Mouse (Mus musculus): ENCODE results near the gene Pdlim1. TPM values are rescaled to one million over a fixed set of nuclear protein-coding genes. Genes with fewer than 3 reads are reported as not detected.

The Pdlim1 gene
- polyA plus RNA-seq, 1 experiment from 2014 or later = 71.2 TPM

DNA sequence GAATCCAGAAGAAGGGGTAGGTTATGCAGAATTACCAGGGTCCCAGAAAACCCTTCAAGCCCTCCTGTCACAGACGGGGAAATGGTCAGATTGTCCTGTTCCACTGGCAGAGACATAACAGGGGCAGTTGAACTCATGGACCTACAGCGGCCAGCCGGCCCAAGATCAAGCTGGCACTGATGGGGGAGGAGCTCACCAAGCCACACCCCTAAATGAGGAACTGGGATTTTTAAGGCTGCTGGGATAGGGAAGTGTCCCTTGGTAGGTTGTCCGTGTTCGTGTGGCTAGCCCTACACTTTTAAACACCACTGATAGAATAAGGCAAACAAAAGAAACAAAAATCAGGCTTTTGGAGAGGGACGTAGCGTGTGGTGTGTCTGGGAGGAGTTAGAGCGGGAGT is 5.9 kb upstream of the Pdlim1 start:
- Histone ChIP-seq H3K4me3 (ENCODE audit: low read depth, low read length) (no peak overlapping the region), H3K9me3 (ENCODE audit: control insufficient read depth, low read length) (no peaks in the 10 kb centered on the region), H3K9ac (ENCODE audit: low read length) (no peak overlapping the region), H3K27me3 (ENCODE audit: control insufficient read depth, insufficient read depth, low read length) (peaks cover under 1% of the 10 kb centered on the region; the same call in 1 of the 2 replicates), H3K27ac (ENCODE audit: low read depth, low read length) (no peak overlapping the region), H3K36me3 (ENCODE audit: control insufficient read depth, insufficient read depth, low read length) (no peaks in the 10 kb centered on the region), H3K4me2 (ENCODE audit: low read depth, low read length, severe bottlenecking) (no peak overlapping the region), H3K4me1 (replicated peaks; ENCODE audit: control insufficient read depth, insufficient read depth, low read length) (no peaks in the 10 kb centered on the region)
- WGBS = 88% methylated on average over 8 of the region's 8 CpGs
- ATAC-seq (replicated peaks; ENCODE audit: low FRiP score) = no peak
- DNase-seq (ENCODE audit: low spot score) = peak; percentile 20

DNA sequence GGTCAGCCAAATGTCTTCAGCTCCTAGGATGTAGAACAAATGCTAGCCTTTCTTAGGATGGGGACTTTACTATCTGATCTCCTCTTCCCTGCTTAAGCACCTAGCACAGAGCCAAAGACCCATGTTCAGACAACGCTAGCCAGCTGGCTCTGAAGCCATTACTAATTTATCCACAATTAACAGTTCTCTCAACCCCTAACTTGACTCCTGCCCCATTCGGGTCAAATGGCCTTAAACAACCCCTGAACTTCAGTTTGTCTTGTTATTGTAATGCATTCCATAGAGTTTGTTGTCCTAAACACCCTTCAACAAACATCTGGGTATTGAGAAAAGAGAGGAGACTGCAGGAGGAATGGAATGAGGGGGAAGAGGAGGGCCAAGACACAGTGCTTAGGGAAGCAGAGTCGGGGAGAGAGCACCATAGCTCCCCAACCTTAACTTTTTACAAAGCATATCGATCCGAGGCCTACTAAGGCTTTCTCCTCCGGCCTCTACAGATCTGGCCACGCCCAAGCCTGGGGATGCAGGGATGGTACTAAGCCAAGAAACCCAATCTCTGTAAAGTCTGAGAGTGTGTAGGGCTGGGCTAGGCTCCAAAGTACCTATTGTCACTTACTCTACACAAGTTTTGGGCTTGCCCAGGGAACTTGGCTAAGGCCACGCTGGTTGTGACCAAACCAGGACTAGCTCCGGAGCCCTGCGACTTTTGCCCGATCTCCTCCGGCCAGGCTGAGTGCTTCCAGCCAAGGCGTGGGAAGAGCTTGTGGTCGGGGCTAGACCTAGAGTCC is 4.0 kb upstream of the Pdlim1 start:
- DNase-seq (ENCODE audit: low spot score) = peak; percentile 42
- ATAC-seq (replicated peaks; ENCODE audit: low FRiP score) = no peak
- Histone ChIP-seq H3K27me3 (ENCODE audit: control insufficient read depth, insufficient read depth, low read length) (peaks cover 12% of the 10 kb centered on the region; the same call in 1 of the 2 replicates), H3K4me1 (replicated peaks; ENCODE audit: control insufficient read depth, insufficient read depth, low read length) (no peaks in the 10 kb centered on the region), H3K4me2 (ENCODE audit: low read depth, low read length, severe bottlenecking) (no peak overlapping the region), H3K4me3 (ENCODE audit: low read depth, low read length) (no peak overlapping the region), H3K36me3 (ENCODE audit: control insufficient read depth, insufficient read depth, low read length) (no peaks in the 10 kb centered on the region), H3K9me3 (ENCODE audit: control insufficient read depth, low read length) (no peaks in the 10 kb centered on the region), H3K27ac (ENCODE audit: low read depth, low read length) (no peak overlapping the region), H3K9ac (ENCODE audit: low read length) (no peak overlapping the region)
- WGBS = 90% methylated on average over 14 of the region's 14 CpGs

DNA sequence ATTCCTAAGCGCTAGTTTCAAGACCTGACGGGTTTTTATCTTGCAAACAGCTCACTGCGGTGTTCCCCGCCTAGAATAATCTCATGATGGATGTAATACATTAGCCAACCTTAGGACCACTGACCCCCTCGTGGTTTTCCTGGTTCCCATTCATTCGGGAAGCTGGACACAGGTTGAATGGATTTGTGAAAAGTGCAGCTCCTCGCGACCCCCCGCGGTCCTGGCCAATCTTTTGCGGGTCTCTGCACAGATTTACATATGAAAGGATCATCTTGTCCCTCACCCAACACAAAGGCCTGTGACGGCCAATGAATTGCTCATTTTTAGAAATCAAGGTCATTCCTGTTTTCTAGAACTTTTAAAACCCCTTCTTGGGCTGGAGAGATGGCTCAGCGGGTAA is 1.0 kb upstream of the Pdlim1 start:
- DNase-seq (ENCODE audit: low spot score) = peak; percentile 70
- Histone ChIP-seq H3K4me2 (ENCODE audit: low read depth, low read length, severe bottlenecking) (no peak overlapping the region), H3K9ac (ENCODE audit: low read length) (no peak overlapping the region), H3K4me1 (replicated peaks; ENCODE audit: control insufficient read depth, insufficient read depth, low read length) (peaks cover 3% of the 10 kb centered on the region; the same call in 1 of the 2 replicates), H3K9me3 (ENCODE audit: control insufficient read depth, low read length) (no peaks in the 10 kb centered on the region), H3K27me3 (ENCODE audit: control insufficient read depth, insufficient read depth, low read length) (peaks cover 16% of the 10 kb centered on the region; the same call in 1 of the 2 replicates), H3K4me3 (ENCODE audit: low read depth, low read length) (no peak overlapping the region), H3K36me3 (ENCODE audit: control insufficient read depth, insufficient read depth, low read length) (no peaks in the 10 kb centered on the region), H3K27ac (ENCODE audit: low read depth, low read length) (no peak overlapping the region)
- ATAC-seq (replicated peaks; ENCODE audit: low FRiP score) = 0 out of 2 replicates have a peak, but pooled peaks have one; percentile 4
- 10% methylated on average over 13 of the region's 13 CpGs for WGBS

DNA sequence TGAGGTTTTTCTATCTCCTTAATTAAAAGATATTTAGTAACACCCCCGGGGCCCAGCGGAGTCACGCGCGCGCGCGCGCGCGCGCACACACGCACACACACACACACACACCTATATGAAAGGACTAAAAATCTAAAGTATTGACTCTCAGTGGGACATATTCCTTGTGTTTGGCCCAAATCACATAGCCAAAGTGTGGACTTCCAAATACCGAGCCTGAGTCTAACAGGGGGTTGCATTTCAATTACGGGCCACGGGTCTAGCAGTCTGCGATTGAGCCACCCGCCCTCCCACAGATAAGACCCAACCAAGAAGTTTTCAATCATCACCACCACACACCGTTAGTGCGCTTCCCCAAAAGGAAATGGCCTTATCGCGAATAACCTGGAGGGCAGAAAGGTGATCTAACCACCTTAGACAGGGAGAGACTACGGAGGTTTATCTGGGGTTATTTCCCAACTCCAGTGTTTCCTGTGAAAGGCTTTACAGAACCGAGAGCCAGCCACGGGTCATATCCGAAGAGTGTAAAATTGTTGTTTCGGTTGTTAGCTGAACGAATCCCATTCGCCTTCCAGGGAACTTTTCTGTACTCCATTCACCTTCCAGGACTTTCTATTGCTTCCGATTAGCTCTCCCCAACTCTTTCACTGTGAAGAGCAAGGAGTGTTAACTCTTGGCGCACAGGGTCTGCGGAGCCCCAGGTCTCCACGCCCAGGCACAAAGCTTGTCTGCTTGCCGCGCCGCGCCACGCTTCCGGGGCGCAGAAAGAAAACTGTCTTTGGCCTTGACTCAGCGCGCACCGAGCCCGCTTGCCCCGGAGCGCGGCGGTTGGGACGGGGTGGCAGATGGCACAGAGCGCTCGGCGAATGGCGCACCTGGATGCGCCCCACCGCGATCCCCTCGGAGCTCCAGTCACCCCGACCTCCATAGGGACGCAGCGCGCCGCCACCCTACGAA is 1.0 kb downstream of the Pdlim1 start:
- no peak for DNase-seq (ENCODE audit: low spot score)
- WGBS = 8% methylated on average over 63 of the region's 63 CpGs

DNA sequence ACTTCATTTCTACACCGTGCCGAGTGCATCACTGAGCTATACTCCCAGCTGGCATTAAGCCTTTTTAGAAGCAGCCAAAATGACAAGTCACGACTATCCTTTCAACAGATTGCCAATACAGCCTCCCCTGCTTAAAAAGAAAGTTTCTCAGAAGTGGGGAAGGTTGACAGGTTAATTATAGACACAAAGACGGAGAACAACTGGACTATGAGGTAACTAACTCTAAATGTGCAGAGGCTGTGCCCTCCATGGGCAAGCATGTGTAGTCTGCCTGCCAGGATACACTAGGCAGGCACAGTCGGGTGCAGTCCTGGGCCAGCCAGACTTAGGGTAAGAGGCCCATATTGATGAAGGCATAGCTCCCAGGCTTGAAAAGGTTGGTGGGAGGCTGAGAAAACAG is 2.1 kb downstream of the Pdlim1 start:
- DNase-seq (ENCODE audit: low spot score) (no peak), ATAC-seq (replicated peaks; ENCODE audit: low FRiP score) (no peak)
- Histone ChIP-seq H3K9me3 (ENCODE audit: control insufficient read depth, low read length) (no peaks in the 10 kb centered on the region), H3K27me3 (ENCODE audit: control insufficient read depth, insufficient read depth, low read length) (peaks cover 16% of the 10 kb centered on the region; the same call in 1 of the 2 replicates), H3K4me1 (replicated peaks; ENCODE audit: control insufficient read depth, insufficient read depth, low read length) (peaks cover 3% of the 10 kb centered on the region; the same call in 1 of the 2 replicates), H3K36me3 (ENCODE audit: control insufficient read depth, insufficient read depth, low read length) (no peaks in the 10 kb centered on the region), H3K4me3 (ENCODE audit: low read depth, low read length) (no peak overlapping the region), H3K4me2 (ENCODE audit: low read depth, low read length, severe bottlenecking) (no peak overlapping the region), H3K9ac (ENCODE audit: low read length) (no peak overlapping the region), H3K27ac (ENCODE audit: low read depth, low read length) (no peak overlapping the region)
- 64% methylated on average over 5 of the region's 5 CpGs for WGBS

More for the DNA sequence above, 1.0 kb downstream of the Pdlim1 start:
- Histone ChIP-seq H3K4me2 (ENCODE audit: low read depth, low read length, severe bottlenecking) (peak overlapping the region; percentile 94), H3K4me3 (ENCODE audit: low read depth, low read length) (peak overlapping the region; percentile 54), H3K27ac (ENCODE audit: low read depth, low read length) (no peak overlapping the region), H3K36me3 (ENCODE audit: control insufficient read depth, insufficient read depth, low read length) (no peaks in the 10 kb centered on the region), H3K9me3 (ENCODE audit: control insufficient read depth, low read length) (no peaks in the 10 kb centered on the region), H3K27me3 (ENCODE audit: control insufficient read depth, insufficient read depth, low read length) (peaks cover 16% of the 10 kb centered on the region; the same call in 1 of the 2 replicates), H3K4me1 (replicated peaks; ENCODE audit: control insufficient read depth, insufficient read depth, low read length) (peaks cover 3% of the 10 kb centered on the region; the same call in 1 of the 2 replicates), H3K9ac (ENCODE audit: low read length) (peak overlapping the region; percentile 65)
- peak; percentile 54 for ATAC-seq (replicated peaks; ENCODE audit: low FRiP score)

DNA sequence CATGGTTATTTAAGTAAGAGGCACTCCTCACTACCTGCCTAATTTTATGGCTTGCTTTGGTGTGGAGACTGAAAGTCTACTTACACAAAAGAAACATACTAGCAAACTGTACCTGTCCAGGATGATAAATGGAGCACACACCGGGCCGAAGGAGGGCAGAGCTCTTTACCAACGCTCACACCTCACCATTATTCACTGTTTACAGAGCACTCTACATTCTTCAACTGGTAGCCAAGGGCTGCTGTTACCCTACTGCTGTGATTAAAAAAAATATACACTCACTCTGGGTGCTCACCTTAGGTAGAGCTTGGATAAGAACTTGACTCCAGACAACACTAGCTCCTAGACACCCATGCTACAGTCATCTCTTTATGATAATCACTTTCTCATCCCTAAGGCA is 3.1 kb downstream of the Pdlim1 start:
- H3K27me3 ChIP-seq (ENCODE audit: control insufficient read depth, insufficient read depth, low read length) = peaks cover 16% of the 10 kb centered on the region; the same call in 1 of the 2 replicates
- peaks cover 3% of the 10 kb centered on the region; the same call in 1 of the 2 replicates for H3K4me1 ChIP-seq (replicated peaks; ENCODE audit: control insufficient read depth, insufficient read depth, low read length)
- no peaks in the 10 kb centered on the region for H3K9me3 ChIP-seq (ENCODE audit: control insufficient read depth, low read length)
- no peak overlapping the region for H3K27ac ChIP-seq (ENCODE audit: low read depth, low read length)
- no peak overlapping the region for H3K4me2 ChIP-seq (ENCODE audit: low read depth, low read length, severe bottlenecking)
- no peaks in the 10 kb centered on the region for H3K36me3 ChIP-seq (ENCODE audit: control insufficient read depth, insufficient read depth, low read length)
- DNase-seq (ENCODE audit: low spot score) = no peak
- no peak overlapping the region for H3K4me3 ChIP-seq (ENCODE audit: low read depth, low read length)
- ATAC-seq (replicated peaks; ENCODE audit: low FRiP score) = no peak
- H3K9ac ChIP-seq (ENCODE audit: low read length) = no peak overlapping the region
- 89% methylated on average over 3 of the region's 3 CpGs for WGBS

DNA sequence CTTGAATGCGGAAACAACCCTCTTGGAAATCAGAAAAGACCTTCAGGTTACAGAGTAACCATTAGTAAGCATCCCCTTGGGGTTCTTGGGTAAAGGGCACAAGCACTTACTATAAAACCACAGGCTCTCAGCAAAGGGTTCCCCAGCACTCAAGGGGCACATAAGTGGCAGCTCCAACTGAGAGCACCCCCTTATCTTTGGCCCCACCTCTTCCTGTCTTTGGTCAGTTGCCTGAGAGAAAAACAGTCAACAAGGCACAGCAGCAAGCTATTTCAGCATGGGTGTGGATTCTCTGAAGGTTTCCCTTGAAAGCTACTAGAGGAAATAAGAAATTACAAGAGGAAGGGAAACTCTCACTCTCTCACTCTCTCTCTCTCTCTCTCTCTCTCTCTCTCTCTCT is 4.3 kb downstream of the Pdlim1 start:
- no peak for ATAC-seq (replicated peaks; ENCODE audit: low FRiP score)
- H3K27me3 ChIP-seq (ENCODE audit: control insufficient read depth, insufficient read depth, low read length) = peaks cover 14% of the 10 kb centered on the region; the same call in 1 of the 2 replicates
- no peak overlapping the region for H3K9ac ChIP-seq (ENCODE audit: low read length)
- 87% methylated on average over 1 of the region's 1 CpGs for WGBS
- no peak overlapping the region for H3K4me2 ChIP-seq (ENCODE audit: low read depth, low read length, severe bottlenecking)
- H3K36me3 ChIP-seq (ENCODE audit: control insufficient read depth, insufficient read depth, low read length) = no peaks in the 10 kb centered on the region
- H3K27ac ChIP-seq (ENCODE audit: low read depth, low read length) = no peak overlapping the region
- no peak overlapping the region for H3K4me3 ChIP-seq (ENCODE audit: low read depth, low read length)
- DNase-seq (ENCODE audit: low spot score) = no peak
- H3K9me3 ChIP-seq (ENCODE audit: control insufficient read depth, low read length) = no peaks in the 10 kb centered on the region
- H3K4me1 ChIP-seq (replicated peaks; ENCODE audit: control insufficient read depth, insufficient read depth, low read length) = peaks cover 3% of the 10 kb centered on the region; the same call in 1 of the 2 replicates

DNA sequence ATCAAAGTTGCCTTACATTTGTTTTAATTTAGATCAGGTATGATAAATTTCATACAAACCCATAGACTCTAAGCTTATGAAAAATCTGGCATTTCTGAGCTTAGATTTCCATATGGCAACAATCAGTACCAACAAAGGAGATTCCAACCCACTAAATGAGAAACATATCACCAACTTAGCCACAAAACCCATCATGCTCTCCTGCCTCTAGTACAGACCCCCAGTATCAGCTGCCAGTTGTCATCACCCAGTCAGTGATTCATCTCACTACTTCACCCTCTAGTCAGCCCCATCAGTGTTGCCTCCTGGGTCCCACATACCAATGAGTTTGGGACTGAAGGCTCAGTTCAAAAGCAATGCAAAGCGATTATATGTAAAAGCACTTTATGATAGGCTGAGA is 12.2 kb downstream of the Pdlim1 start:
- no peaks in the 10 kb centered on the region for H3K9me3 ChIP-seq (ENCODE audit: control insufficient read depth, low read length)
- H3K4me2 ChIP-seq (ENCODE audit: low read depth, low read length, severe bottlenecking) = no peak overlapping the region
- H3K36me3 ChIP-seq (ENCODE audit: control insufficient read depth, insufficient read depth, low read length) = no peaks in the 10 kb centered on the region
- no peak overlapping the region for H3K27ac ChIP-seq (ENCODE audit: low read depth, low read length)
- 92% methylated on average over 1 of the region's 1 CpGs for WGBS
- H3K4me1 ChIP-seq (replicated peaks; ENCODE audit: control insufficient read depth, insufficient read depth, low read length) = no peaks in the 10 kb centered on the region
- H3K27me3 ChIP-seq (ENCODE audit: control insufficient read depth, insufficient read depth, low read length) = no peaks in the 10 kb centered on the region
- DNase-seq (ENCODE audit: low spot score) (no peak), ATAC-seq (replicated peaks; ENCODE audit: low FRiP score) (no peak)
- no peak overlapping the region for H3K9ac ChIP-seq (ENCODE audit: low read length)
- no peak overlapping the region for H3K4me3 ChIP-seq (ENCODE audit: low read depth, low read length)

All from forebrain, embryonic 11.5 days (tissue).